Mouse (Mus musculus) v-Abl transformed pro-B cells (cell line): ENCODE measurements around the gene Cpn1.

ENCODE experiments used
- in situ Hi-C, 2 experiments: fragments of 400-800 bp; cut with MboI; formaldehyde crosslinking; loops; one replicate each; pipeline ENCODE4 v1.15.1; 2025; ENCODE audit not compliant: unreplicated experiment in 2 of 2

Cpn1 gene

DNA sequence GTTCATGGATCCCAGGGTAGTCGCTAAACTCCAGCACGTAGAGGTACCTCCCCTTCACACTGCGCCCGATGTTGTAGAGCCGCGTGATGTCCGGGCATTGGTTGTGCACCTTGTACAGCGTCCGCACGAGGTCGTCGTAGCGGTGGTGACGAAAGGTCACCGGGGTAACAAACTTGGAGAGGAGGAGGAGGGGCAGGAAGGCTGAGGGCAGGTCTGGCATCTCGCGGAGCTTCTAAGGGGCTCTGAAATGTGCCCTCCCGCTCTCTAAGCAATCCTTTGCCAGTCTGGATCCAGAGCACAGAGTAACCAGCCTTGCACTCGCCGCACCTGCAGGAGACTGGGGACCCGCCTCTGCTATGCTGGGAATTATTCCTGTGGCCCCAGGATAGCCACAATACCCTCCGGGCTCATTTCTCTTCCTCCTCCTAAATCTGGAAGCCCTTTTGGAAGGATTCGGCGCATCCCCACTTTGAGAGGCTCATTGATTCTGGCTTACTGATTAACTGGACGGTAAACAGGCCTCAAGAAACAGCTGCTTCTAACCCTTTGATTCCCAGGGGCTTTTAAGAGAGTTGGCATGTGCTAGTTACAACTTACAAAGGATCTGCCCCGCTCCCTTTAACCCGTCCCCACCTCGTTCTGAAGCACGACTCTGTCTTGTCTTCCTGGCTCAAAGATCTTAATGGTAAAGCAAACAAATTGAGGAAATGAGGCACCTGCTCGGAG is at the start of gene Cpn1:
Gene Cpn1 (minus strand): TSS at position 488 of the 726 bp plus-strand sequence.
- in situ Hi-C loops: no loop called here

DNA sequence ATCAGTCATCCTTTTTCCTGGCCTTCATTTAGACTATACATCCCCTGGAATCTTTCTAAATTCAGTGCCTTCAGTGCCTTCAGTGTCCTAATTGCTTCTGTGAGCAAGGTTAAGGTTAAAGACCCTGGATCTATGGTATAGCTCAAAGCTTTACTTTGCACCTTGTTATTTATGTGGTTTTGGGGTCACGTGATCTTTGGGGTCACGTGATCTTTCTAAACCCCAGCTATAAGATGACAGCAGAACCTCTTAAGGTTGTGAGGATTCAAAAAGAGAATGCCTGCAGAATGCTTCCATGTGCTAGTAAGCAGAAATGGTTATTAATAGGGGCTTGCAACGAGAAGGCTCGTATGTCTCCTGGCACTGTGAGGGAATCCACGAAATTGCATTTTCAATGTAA is 47.0 kb upstream of the Cpn1 start:
- in situ Hi-C loops: no loop called here

DNA sequence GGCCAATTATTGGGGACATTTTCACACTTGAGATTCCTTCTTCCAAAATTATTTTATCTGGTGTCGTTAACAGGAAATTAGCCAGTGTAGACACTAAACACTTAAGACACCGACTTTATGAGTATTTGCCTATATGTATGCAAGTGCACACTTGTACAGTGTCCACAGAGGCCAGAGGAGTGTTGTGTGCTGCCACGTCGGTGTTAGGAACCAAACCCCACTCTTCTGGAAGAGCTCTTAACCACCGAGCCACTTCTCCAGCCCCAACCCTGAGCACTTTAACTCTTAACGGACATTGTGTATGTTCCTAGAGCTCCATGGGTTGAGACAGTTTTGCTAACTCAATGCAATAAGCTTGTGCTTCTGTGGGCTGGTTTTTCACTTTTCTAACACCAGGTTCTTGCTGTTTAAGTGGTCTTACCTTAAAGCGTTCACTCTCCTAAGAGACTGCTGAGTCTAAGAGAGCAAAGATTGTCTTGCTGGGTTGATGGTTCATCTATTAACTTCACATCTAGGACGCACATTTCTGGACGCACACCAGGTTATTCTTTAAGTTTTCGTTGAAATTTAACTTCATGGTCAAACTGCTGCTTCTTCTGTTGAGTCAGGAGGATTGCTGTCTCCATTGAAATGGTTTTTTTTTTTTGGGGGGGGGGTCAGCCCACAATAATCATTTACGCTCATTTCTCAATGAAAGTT is 45.8 kb upstream of the Cpn1 start:
- in situ Hi-C loops: no loop called here

DNA sequence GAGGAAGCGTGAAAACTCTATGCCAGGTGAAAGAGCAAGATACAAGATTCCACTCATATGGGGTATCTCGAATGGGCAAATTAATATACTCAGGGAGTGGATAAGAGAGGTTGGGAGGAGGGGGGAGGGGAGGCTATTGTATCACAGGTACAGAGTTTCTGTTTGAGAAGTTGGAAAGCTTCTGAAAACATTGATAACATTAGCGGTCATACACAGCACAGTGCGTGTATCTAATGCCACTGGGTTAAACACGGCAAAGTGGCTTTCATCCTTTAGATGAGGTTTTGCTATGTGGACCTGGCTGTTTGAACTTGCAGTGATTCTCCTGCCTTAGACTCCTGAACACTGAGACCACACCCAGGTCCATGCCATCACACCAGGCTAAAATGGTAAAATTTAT is 43.7 kb upstream of the Cpn1 start:
- in situ Hi-C loops: no loop called here

DNA sequence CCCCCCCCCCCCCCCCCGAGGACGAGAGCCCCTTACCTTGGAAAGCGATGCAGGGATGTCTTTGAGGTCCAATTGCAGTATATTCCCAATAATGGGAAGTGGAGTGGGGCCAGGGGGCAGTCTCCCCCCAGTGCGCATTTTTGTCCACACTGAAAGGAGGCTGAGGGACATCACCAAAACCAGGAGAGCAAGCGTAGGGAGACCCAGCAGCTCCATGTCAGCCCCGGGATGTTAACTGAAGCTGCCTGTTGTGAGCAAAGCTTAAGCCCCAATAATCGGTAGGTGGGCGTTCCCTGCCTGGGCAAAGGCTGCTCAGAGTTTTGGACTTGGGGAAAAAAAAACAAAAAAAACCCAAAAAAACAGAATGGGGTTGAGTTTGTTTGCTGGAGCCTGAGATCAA is 42.6 kb upstream of the Cpn1 start, which contains the start of gene Cyp2c23:
Gene Cyp2c23 (minus strand): TSS at position 237 of the 400 bp plus-strand sequence.
- in situ Hi-C loops: no loop called here

DNA sequence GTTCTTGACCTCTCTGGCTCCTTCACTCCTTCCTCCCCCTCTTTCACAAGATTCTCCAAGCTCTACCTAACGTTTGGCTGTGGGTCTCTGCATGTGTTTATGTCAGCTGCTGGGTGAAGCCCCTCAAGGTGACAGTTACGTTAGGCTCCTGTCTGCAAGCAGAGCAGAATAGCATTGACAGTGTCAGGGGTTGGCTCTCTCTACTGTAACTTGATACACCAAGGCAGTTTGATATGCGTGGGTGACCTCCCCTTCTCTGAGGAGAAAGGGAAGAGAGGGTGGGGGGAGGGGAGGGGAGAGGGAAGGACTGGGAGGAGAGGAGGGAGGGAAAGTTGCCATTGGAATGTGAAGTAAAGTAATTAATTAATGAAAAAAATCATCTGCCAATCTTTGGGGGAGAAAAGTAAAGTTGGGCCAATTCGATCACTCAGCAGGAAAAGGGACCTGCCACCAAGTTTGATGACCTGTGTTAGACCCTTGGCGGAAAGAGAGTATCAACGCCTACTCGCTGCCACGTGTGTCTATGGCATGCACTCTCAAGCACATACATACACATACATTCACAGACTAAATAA is 40.7 kb upstream of the Cpn1 start:
- in situ Hi-C loops: no loop called here

DNA sequence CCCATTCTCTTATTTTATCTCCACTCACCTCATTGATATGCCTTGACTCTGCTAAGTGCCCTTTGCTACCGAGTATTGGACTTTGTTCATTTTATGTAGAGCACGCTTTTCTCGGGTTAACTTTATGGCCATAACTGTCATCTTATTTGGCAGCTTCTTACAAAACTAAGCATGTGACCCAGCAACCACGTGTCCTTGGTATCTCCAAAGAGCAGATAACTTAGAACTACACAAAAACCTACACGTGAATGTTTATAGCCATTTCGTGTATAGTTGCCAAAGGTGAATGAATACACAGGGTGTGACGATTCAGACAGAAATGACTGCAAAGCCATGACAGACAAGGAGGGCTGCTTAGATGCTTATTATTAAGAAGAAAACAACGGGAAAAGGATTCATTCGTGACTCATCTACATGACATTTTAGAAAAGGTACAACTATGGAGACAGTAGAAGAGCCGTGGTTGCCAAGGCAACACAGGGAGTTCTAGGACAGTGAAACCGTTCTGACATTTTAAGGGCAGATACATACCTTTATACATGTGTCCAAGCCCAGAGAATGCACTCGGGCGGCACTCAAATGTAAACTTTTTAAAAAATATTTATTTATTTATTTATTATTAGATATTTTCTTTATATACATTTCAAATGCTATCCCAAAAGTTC is 38.7 kb upstream of the Cpn1 start:
- in situ Hi-C loops: no loop called here

DNA sequence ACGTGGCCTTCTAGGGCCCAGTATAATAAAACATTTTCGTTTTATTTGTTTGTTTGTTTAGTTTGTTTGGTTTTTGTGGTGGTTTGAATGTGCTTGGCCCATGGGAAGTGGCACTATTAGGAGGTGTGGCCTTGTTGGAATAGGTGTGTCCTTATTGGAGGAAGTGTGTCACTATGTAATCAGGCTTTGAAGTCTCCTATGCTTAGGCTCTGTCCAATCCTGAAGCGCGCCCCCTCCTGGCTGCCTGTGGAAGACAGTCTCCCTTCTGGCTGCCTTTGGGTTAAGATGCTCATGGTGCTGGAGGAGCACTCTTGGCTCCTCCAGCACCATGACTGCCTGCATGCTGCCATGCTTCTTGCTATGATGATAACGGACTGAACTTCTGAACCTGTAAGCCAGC is 36.7 kb upstream of the Cpn1 start:
- in situ Hi-C loops: no loop called here

DNA sequence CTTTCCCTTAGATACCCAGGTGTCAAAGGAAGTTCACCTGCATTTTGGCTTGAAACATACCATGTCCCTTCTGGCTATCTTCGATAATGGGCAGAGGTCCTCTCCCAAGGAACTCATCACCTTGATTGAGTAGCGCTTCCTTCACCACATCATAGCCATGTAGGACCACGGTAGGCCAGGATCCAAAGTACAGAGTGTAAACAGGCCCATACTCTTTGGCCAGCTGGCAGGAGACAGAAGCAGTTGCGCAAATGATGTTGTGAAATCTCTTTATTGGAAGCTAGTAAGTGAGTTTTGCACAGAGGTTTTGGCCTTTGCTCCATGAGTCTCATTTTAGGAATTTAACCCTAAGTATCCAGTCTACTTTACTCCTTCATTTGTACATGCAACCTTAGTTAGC is 35.1 kb upstream of the Cpn1 start:
- in situ Hi-C loops: no loop called here

DNA sequence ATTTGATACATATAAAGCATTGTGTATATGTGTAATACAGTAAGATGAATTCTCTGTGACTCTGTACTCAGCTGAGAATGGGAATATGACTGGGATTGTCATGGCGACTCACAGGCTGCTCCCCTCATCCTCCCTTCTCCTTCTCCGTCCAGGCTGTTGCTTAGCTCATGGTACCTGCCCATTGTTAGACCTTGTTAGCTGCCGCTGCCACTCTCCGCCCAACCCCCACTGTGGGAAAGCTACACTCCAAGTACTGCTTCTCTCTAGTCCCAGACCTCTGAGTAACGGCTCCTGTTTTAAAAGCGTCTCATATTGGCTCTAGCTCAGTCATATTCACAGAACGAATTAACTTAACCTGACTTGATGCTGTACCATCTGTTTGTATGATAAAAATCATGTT is 33.4 kb upstream of the Cpn1 start:
- in situ Hi-C loops: no loop called here

DNA sequence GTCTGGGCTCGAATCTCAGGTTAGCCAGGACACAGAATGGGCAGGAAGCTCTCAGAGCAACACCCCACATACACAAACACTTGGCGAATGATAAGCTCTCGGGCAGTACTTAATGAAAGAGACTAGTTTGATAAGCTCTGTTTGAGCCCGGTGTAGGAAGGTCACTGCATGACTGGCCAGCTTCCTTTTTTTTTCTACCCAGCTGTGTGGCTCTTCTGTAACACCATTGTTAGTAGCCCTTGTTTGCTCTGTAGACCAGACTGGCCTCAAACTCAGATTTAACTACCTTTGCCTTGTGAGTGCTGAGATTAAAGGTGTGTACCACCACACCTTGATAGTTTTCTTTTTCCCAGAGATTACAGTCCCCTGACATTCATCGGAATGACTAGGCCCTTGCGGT is 27.5 kb upstream of the Cpn1 start:
- in situ Hi-C loops: no loop called here

DNA sequence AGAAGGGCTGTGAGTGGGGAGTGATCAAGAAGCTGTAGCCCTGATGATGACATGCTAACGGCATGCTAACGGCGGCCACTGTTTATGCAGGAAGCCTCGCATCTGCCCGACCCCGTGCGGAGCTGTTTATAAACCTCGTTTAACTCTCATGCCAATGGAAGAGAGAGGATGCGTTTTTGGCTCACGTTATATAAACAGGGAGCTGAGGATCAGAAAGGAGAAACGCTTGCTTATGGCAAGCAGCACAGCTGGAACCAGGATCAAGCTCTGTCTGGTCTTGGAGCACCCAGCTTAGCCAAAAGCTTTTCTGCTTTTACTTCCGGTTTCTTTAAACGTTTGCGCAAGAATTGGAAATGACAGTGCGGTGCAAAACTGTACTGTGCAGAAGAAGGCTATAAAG is 22.4 kb upstream of the Cpn1 start:
- in situ Hi-C loops: no loop called here

DNA sequence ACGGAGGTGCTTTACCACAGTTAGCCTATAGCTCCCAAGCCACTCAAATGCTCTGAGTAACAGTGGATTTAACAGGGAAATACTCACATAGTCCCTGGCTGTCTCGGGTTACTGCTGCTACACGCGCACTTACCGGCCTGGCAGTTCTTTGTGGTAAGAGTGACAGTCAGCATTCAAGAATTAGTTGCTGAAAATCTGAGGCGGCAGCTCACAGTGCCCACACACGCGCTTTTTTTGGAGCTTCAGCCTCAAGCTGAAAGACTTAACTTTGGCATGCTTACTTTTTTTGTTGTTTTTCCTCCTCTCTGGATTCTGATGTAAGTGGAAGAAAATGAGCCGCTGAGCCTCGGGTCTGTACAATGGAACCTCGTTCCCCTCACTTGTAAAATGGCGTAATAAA is 20.8 kb upstream of the Cpn1 start:
- in situ Hi-C loops: no loop called here

DNA sequence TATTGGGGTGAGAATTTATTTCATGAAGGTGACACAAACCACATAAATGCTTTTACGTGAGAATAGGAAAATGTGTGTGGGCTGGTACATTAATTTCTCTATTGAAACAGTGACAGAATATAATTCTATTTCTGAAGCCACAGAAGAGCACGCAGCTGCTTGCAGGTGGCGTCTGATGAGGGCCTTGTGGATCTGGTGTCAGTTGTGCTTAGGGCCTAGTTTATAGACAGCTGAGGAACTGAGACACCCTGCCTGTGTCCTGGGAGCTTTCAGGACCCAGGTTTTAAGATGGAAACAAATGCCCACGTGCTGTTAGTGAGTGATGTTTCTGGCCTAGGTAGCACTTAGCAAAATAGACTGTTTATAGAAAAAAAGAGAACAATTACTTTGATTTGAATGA is 18.7 kb upstream of the Cpn1 start:
- in situ Hi-C loops: no loop called here

DNA sequence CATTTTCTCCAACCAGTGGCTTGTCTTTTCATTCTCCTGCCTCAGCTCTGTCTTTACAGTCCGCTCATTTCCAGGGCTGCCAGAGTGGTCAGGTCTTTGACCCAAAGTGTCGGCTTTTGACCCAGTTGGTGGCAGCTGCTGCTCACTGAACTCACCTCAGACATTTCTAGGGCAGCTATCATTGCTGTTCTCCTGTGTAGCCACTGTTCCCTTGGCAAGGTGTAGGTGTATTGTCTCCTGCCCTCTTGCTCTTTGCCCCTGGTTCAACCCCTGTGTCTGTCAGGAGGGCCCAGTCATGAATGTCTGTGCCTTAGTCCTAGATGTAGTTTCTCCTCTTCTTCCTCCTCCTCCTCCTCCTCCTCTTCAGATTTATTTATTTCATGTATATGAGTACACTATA is 17.9 kb upstream of the Cpn1 start:
- in situ Hi-C loops: no loop called here

DNA sequence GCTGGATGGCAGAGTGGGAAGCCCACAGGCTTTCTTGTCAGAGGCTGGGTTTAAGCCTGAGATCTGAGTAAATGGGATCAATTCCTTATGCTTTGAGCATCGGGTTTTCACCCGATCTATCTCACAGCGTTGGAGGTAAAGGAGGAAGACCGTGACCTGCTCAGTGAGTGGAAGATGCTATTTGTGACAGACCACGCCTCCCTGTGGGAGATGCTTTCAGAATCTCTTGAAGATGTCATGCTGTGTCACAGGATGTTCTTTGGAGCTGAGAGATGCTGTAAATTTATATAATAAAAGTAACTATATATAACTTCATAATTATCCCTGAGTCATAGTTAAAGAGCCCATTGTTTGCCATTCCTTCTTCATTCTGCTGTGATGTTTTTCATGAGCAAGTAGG is 14.4 kb upstream of the Cpn1 start:
- in situ Hi-C loops: no loop called here

DNA sequence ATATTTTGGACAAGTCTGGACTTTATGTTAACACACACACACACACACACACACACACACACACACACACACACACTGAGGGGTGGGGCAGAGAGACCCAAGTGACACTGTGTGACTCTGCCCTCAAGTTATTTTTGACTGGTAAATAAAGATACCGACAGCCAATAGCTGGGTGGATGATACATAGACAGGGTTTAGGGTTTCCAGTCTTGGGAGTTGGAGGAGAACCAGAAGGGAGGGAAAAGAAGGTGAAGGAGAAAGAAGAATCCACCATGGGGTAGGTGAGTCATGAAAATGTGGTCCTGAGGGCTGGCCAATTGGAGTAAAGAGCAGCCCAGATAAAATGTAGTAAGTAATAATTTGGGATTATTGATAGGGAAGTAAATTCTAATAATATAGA is 13.7 kb upstream of the Cpn1 start:
- in situ Hi-C loops: no loop called here

DNA sequence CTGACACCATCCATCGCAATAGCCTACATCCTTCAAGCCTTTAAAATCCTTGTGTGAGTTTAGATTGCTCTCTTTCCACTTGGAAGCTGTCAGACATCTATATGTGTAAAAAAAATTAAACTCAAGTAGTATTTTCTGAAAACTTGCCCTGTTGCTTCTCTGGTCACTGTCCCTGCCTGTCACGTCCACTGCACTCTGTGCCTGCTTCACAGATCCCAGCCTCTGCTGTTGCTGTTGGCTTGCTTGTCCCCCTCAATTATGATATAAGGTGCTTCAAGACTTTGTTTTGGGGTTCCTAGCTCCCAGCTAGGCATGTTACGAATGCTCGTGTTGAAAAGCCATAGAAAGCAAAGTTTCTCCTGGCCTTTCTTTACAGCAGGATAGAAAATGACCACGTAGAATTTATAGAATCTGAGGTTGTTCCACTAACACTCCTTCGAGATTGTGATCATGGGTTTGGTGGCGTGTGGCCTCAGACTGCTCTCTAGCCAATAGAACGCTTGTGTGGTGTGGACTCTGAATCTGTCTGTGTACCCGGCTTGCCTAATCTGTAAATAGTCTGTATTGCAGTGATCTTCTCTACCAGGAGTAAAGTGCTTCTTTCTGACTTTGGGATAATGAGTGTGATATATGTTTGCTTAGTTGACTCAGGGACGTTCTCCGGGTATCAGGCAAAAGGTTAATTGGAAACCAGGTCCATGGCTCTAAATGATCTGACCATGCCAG is 12.6 kb upstream of the Cpn1 start:
- in situ Hi-C loops: no loop called here

DNA sequence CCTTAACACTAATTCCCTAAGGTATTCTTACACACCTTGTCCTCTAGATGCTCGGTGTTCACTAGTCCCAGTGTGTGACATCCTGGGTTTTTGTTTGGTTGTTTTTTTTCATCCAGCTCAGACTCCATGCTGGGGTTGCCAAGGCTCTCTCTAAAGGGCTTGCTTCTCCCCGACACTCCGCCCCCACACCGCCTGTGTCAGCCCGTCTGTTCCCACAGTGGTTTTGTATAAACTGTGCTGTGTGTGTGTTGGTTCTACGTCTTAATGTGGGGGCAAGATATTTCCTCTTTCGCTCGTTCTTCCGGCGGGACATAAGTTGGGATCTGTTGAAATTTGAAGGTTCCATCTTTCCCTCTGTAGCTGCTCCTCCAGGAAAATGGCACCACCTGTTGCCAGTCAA is 11.7 kb upstream of the Cpn1 start:
- in situ Hi-C loops: no loop called here

DNA sequence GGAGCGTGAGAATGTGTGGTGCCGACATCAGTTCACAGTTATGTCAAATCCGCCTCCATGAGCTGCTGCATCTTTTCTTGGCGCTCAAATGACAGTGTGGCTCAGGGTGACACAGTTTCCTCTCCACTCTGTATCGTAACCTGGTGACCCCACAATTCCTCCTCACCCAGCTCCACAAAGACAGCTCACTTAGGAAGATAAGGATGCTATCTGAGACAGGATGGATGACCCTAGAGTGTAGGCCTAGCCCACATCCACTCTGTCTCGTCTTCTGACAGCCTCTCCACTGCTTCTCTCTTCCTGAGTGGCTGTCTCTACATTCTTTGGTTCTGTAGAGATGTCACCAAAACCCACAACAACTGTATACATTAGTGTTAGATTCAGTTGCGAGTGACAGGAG is 9.1 kb upstream of the Cpn1 start:
- in situ Hi-C loops: no loop called here

DNA sequence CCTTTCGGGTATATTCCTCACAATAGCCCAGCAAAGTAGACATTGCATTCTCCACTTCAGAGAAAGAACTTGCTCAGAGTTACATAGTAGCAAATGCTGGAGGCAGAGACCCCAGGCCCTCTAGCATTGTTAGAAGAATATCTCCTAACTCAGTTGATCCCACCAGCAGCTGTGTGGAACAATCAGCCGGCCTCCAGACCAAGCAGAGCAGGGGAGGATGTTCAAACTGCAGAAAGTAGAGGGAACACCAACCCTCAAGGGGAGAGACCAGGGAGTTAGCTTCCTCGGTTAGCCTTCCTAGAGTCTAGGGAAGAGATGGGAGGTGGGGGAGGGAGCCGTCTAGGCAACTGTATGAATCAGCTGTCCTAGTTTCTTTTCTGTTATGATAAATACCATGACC is 6.1 kb upstream of the Cpn1 start:
- in situ Hi-C loops: no loop called here
